Mouse (Mus musculus): Measurements from ENCODE around the gene D2hgdh. TPM values are rescaled to one million over a fixed set of nuclear protein-coding genes. Genes with fewer than 3 reads are reported as not detected.
A peak's percentile ranks its signal among the peaks of the same experiment; 100 is the strongest.

The D2hgdh gene
- total and polyA plus RNA-seq, 3 experiments = 14.4 to 19.2 TPM; not detected in 1

- Histone ChIP-seq H3K9ac (ENCODE audit: control insufficient read depth, low read depth, low read length, poor library complexity, severe bottlenecking) (no peak overlapping the region), H3K79me2 (ENCODE audit: control insufficient read depth, insufficient read depth, low read length, poor library complexity) (peaks cover 13% of the 10 kb centered on the region), H3K4me1 (ENCODE audit: control insufficient read depth in 1 of 2, insufficient read depth in 2 of 2, low read length in 2 of 2) (peaks cover 0 to 8% of the 10 kb centered on the region in 2 experiments; a peak in 3 of 4 replicates), H3K9me3 (replicated peaks; ENCODE audit: insufficient read depth, low read length) (no peaks in the 10 kb centered on the region), H3K36me3 (ENCODE audit: control insufficient read depth in 1 of 2, insufficient read depth in 2 of 2, low read length in 2 of 2) (peaks cover 7 to 13% of the 10 kb centered on the region in 2 experiments), H3K4me3 (ENCODE audit: control insufficient read depth in 1 of 2, insufficient read depth in 1 of 2, low read depth in 2 of 2, low read length in 2 of 2) (no peak overlapping the region), H3K27me3 (ENCODE audit: control insufficient read depth in 1 of 2, insufficient read depth in 2 of 2, low read length in 2 of 2) (no peaks in the 10 kb centered on the region), H3K27ac (ENCODE audit: control insufficient read depth, low read depth, low read length) (no peak overlapping the region)
- DNase-seq (ENCODE audit: low read depth, low spot score) = no peak
- TF ChIP-seq EP300 (IDR thresholded peaks at IDR 0.05; ENCODE audit: low read depth in 1 of 2, low read length in 2 of 2) (no peak), POLR2AphosphoS2 (IDR thresholded peaks at IDR 0.05; ENCODE audit: low read length) (no peak), GATA1 (IDR thresholded peaks at IDR 0.05; ENCODE audit: low read depth, low read length) (no peak), TBP (IDR thresholded peaks at IDR 0.05; ENCODE audit: low read depth, low read length) (no peak), RAD21 (IDR thresholded peaks at IDR 0.05; ENCODE audit: low read depth, low read length) (no peak), USF1 (IDR thresholded peaks at IDR 0.05; ENCODE audit: low read depth, low read length) (no peak), MXI1 (IDR thresholded peaks at IDR 0.05; ENCODE audit: low read depth, low read length) (no peak), ELF1 (IDR thresholded peaks at IDR 0.05; ENCODE audit: low read depth, low read length) (no peak), NRF1 (IDR thresholded peaks at IDR 0.05; ENCODE audit: insufficient read depth, low read depth, low read length, poor library complexity, severe bottlenecking) (no peak), MYB (IDR thresholded peaks at IDR 0.05; ENCODE audit: low read depth, low read length) (no peak), CTCF (IDR thresholded peaks at IDR 0.05 in 2 of 3, conservative IDR thresholded peaks at IDR 0.05 in 1 of 3; ENCODE audit: control insufficient read depth in 1 of 3, insufficient read depth in 1 of 3, low read depth in 2 of 3, low read length in 3 of 3, poor library complexity in 1 of 3, severe bottlenecking in 1 of 3) (no peak), E2F4 (IDR thresholded peaks at IDR 0.05; ENCODE audit: borderline replicate concordance, low read depth, low read length) (no peak), MAFK (IDR thresholded peaks at IDR 0.05; ENCODE audit: borderline replicate concordance, low read depth, low read length) (no peak), POLR2A (IDR thresholded peaks at IDR 0.05; ENCODE audit: control insufficient read depth in 1 of 2, insufficient read depth in 1 of 2, low read depth in 1 of 2, low read length in 2 of 2, poor library complexity in 1 of 2) (no peak), MAX (IDR thresholded peaks at IDR 0.05; ENCODE audit: low read length) (no peak)
Observed at GRCm38 (mm10) chr1:93810011-93810410, 14.7 kb upstream of the D2hgdh start.

- Histone ChIP-seq H3K4me1 (ENCODE audit: control insufficient read depth in 1 of 2, insufficient read depth in 2 of 2, low read length in 2 of 2) (no peaks in the 10 kb centered on the region), H3K36me3 (ENCODE audit: control insufficient read depth in 1 of 2, insufficient read depth in 2 of 2, low read length in 2 of 2) (peaks cover 0 to 16% of the 10 kb centered on the region in 2 experiments; a peak in 2 of 4 replicates), H3K27ac (ENCODE audit: control insufficient read depth, low read depth, low read length) (no peak overlapping the region), H3K79me2 (ENCODE audit: control insufficient read depth, insufficient read depth, low read length, poor library complexity) (peaks cover 2% of the 10 kb centered on the region; the same call in 1 of the 2 replicates), H3K9me3 (replicated peaks; ENCODE audit: insufficient read depth, low read length) (no peaks in the 10 kb centered on the region), H3K9ac (ENCODE audit: control insufficient read depth, low read depth, low read length, poor library complexity, severe bottlenecking) (no peak overlapping the region), H3K27me3 (ENCODE audit: control insufficient read depth in 1 of 2, insufficient read depth in 2 of 2, low read length in 2 of 2) (no peaks in the 10 kb centered on the region), H3K4me3 (ENCODE audit: control insufficient read depth in 1 of 2, insufficient read depth in 1 of 2, low read depth in 2 of 2, low read length in 2 of 2) (no peak overlapping the region)
- no peak for DNase-seq (ENCODE audit: low read depth, low spot score)
- TF ChIP-seq EP300 (IDR thresholded peaks at IDR 0.05; ENCODE audit: low read depth in 1 of 2, low read length in 2 of 2) (no peak), UBTF (IDR thresholded peaks at IDR 0.05; ENCODE audit: borderline replicate concordance, insufficient read depth, low read depth, low read length) (no peak), TAL1 (IDR thresholded peaks at IDR 0.05; ENCODE audit: low read length) (peak; percentile 13; the same call in 1 of the 2 replicates)
Observed at GRCm38 (mm10) chr1:93811495-93812039, 13.1 kb upstream of the D2hgdh start.

All from MEL (cell line).